Mouse (Mus musculus): ENCODE results near the gene Stk16.

The Stk16 gene

DNA sequence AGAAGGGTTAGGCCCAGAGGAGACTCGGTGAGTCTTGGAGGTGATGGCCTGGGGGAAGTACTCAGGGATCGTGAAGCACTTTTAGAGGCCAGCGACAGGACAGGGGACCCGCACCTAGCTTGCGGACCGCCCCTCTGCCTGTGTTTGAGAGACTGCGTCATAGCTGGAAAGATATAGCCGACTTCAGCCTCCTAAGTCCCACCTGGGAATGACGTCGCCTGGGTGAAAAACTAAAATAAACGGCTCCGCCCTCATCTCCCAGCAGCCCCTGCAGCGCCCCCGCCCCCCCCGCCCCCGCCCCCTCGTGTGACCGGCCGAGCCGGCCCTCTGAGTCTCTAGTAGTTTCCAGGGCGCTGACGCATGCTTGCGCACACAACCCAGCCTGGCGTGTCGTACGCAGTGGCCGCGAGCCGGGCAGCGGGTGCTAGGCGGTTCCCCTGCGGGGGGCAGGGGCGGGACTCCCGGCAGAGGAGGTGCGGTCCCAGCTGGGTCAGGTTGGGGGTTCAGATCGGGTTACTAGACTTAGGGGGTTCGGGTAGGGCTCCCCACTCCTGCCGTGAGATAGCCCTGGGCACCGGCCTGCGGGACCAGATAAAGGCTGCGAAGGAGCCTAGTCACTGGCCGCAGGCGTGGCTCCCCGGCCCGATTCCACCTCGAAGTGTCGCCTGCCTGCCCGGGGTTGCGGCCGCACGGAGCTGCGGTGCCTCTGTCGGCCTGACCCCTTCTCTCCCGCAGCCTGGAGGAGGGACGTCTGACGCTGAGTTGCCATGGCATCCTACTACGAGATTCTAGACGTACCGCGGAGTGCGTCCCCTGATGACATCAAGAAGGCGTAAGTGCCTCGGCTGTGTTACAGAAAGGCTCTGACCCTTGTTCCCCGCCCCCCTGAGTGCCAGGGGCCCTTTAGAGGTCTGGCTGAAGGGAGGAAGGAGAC is 25.7 kb downstream of the Stk16 start, which contains the start of gene Dnajb2:
Gene Dnajb2 (plus strand): TSS at position 290 of the 934 bp plus-strand sequence.
- peak; percentile 82 for DNase-seq (ENCODE audit: low spot score)

DNA sequence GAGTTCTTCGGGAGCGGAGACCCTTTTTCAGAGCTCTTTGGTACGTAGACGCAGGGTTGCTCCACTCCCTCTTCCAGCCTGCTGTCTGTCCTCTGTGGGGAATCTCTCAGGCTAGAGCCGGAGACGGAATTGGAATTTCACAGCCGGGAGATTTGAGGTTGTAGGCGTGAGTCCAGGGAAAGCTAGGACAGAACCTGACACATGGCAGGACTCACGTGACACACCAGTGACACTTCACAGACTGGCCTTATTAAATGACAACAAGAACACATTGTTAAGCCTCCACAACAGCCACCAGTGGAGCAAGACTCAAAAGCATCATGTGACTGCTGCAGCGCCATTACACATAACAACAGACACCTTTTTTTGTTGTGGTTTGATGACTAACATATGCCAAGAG is 29.0 kb downstream of the Stk16 start:
- DNase-seq (ENCODE audit: low spot score), result no peak

DNA sequence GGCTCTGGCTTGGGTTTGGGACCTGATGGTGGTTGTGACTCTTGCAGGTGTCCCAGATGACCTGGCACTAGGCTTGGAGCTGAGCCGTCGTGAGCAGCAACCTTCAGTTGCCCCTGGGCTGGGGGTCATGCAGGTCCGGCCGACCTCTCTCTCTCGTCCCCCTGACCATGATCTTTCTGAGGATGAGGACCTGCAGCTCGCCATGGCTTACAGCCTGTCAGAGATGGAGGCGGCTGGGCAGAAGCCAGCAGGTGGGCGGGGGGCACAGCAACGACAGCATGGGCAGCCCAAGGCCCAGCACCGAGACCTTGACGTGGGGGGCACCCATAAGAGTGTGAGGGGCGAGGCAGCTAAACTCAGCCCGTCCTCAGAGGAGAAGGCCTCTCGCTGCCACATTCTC is 32.8 kb downstream of the Stk16 start:
- DNase-seq (ENCODE audit: low spot score), result no peak

DNA sequence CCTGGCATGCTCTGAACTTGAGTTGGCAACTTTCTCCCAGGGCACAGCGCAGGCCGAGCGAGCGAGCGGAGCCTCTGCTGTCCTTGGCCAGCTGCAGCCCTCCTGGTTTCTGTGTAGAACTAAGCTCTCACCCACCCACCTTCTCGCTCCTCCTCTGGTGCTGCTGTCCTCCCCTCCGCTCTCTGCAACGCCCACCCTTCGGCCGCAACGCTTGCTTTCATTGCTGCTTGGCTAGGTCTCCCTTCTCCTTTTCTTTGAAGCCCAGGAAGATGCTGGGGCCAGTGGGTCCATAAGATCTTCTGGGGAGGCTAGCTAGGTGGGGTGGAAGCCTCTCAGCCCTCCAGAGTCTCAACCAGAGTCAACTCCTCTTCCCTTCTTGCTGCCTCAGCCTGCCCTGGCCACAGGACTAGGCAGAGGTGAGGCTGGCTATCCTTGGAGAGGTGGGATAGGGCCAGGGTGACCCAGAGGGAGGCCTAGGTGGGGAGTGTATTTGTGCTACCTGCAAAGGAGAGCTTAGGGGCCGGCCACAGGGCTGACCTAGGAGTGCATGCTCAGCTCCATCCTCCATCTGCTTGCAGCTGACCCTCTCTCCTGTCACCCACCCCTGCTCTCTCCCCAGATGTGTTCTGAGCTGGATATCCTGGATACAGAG is 33.7 kb downstream of the Stk16 start:
- DNase-seq (ENCODE audit: low spot score), result no peak

DNA sequence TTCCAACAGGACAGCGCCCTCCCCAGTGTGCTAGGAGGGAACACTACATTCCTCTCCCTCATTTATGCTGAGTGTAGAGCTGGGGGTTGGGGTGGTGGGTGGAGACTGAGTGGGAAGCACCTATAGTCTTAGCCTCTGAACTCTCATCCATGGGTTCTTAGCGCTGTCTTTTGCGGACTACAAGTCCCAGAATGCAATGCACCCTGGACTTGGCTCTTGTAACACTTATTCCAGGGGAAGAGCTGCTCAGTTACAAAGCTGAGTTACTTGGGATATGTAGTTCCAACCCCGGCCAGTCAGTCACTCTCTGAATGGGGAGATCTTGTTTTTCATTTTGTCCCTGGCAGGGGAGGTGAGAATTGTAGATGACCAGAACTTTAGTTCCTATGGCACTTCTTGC is 34.2 kb downstream of the Stk16 start:
- DNase-seq (ENCODE audit: low spot score), result peak; percentile 61

DNA sequence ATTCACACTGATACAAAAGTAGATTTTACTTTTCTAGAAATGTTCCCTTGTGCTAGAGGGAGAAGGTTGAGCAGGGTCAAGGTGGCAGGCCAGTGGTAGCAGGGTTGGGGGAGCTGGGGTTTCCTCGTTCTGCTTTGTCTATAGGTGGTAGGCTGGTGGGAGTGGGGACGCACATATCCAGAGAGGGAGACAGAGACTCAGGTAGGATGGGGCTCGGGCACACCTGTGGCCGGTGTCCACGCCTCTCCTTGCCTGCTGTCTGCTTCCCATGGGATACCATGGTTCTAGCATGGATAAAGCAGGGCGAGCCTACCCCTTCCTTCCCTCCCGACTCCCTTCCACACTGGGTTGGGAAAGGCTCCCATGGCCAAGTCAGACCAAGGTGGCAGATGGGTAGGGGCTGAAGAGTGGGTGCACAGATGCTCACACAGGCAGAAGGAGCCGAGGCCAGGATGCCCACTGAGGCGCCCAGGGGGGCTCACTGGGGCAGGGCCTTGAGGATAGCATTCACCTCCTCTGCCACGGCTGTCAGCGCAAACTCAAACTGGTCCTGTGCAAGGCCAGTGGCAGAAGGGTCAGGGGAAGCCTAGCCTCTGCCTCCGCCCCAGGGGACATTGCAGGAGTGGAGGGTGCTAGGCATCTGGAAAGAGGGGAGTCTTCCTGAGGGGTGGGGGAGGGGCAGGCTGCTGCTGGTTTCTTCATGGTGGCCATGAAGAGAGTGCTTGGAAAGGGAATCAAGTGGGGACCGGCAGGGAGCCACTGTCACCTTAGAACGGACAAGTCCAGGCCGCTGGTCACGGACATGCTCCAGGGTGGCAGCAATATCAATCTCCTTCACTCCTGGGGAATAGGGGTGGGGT is 36.7 kb downstream of the Stk16 start:
- no peak for DNase-seq (ENCODE audit: low spot score)

DNA sequence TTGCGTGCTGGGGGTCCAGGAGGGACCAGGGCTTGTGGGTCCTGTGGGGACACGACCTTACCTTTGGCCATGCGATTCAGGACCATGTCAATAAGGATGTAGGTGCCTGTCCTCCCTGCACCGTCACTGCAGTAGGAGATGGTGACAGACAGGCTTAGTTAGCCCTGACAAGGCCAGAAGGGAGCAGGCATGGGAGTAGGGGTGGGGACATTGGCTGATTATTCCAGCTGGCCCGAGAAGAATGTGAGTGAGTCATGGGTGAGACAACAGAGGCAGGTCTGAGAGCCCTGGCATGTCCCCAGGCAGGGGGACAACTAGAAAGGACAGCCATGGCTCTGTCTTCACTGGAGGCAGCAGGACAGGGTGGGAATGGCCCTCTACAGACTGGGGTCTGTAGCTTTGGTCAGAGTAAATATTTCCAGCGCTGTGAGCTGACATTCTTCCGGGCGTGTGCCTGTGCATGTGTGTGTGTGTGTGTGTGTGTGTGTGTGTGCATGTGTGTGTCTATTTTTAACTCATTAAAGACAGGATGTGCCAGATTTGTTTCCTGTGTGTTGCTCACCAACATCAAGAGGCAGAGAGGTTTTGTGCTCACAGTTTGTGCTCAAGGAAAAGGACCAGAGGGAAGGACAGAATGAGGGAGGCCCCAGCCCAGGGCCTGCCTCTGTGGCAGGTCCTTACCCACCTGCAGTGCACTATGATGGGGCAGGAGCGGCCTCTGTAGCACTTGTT is 37.6 kb downstream of the Stk16 start:
- DNase-seq (ENCODE audit: low spot score), result peak; percentile 59

DNA sequence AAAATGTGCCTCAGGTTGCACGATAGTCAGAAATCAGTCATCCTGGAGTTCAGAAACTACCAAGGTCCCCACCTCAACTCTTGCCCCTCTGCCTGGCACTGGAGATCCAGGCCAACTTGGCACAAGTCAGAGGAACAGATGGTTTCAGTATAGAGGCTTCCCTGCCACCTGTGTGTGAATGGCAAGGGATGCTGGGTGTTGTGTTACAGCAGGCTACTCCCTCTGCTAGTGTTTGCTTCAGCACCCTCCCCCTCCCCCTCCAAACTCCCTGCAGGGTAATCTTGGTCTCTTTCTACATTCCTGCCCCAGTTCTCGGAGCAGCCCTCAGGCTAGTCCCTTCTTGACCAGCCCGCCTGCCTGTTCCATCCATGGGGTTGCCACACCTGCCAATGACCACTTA is 39.9 kb downstream of the Stk16 start:
- no peak for DNase-seq (ENCODE audit: low spot score)

DNA sequence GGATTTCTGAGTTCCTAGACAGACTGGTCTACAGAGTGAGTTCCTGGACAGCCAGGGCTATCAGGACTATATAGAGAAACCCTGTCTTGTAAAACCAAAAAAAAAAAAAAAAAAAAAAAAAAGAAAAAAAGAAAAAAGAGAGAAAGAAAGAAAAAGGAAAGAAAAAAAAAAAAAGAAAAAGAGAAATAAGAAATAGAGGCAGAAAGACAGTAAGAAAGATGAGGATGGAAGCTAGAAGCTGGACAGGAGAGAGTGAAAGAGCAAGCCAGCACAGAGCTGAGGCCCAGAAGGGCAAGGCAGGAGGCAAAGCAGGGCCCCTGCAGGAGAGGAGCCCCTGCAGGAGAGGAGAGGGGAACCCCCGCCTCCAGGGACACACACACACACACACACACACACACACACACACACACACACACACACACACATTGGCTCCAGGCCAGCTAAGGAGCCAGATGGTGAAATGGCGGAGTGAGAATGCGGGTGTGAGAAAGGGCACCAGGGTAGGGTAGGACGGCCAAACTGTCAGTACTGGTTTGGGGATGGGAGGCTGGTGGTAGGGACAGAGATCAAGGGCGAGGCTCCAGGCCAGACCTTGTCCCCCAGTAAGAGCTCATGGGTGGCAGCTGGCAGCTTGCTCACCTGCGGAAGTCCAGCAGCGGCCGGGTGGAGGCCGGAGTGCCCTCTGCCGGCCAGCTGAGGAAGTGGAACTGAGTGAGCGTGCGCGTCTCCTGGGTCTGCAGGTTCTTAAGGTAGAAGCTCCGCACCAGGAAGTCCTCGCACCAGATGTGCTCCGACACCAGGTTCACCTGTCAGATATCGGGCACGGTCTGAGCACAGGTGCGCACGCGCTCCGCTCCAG is 40.7 kb downstream of the Stk16 start:
- no peak for DNase-seq (ENCODE audit: low spot score)

DNA sequence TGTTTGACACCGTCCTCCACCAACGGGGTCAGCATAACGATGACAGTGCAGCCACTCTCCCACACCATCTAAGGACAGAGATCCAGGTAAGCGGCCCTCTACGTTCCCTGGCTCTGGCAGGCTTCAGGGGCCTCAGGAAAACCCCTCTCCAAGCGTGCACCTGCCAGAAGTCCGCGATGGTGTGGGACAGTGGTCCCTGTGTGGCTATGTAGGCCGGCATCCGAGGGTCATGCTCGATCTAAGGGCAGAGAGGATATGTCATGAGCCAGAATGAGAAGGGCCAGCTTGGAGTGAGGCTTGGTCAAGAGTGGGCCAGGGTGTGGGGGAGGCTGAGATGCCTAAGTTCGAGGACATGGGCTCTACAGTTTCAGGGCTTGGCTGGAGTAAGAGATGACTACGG is 41.7 kb downstream of the Stk16 start:
- DNase-seq (ENCODE audit: low spot score), result no peak

DNA sequence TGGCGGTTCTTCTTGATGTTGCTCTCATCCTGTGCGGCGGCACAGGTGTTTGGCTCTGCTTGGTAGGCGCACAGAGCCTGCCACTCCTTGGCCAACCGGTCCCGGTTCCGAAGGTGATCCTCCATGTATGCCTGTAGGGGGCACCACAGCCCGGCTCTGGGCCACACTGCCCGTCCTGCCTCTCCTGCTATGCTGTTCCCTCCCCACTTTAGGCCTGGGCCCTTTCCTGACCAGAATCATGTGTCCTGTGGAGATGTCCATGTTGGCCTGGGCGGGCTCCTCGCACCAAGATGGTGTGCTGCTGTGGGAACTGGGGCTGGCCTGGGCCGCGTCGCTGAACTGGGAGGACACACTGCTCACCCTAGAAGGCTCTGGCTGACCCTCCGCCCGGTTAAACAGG is 42.4 kb downstream of the Stk16 start:
- no peak for DNase-seq (ENCODE audit: low spot score)

DNA sequence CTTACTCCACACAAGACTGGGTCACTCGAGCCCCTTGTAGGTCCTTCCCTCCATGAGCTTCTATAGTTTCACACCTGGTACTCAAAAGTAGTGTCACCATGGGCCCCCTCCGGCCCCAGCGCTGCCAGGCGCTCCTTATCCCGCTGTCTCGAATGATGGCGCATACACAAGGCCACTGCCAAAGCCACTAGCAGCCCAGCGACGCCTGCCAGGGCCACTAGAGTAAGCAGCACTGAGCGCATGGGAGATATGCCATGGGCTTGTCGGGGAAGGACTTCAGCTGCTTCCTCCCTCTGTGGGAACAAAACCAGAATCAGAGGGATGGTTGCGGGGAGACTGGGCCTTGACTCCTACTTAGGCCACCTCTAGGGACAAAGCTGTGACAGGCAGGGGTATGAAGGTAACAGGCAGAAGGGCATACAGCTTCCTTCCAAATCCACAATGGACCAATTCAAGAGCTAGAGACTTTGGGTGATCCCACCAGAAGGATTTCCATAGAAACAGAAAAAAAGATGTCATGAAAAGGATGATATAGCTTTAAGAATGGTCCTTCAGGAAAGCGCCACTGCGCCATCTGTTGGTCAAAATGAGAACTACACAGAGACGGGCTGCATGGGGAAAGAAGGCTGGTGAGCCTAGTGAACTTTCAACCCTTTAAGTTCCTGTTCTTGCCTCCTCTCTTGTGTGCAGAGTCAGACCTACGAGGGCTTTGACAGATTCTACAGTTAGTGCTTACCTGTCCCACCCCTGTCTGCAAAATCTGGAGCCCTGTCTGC is 43.4 kb downstream of the Stk16 start:
- peak; percentile 89 for DNase-seq (ENCODE audit: low spot score)

DNA sequence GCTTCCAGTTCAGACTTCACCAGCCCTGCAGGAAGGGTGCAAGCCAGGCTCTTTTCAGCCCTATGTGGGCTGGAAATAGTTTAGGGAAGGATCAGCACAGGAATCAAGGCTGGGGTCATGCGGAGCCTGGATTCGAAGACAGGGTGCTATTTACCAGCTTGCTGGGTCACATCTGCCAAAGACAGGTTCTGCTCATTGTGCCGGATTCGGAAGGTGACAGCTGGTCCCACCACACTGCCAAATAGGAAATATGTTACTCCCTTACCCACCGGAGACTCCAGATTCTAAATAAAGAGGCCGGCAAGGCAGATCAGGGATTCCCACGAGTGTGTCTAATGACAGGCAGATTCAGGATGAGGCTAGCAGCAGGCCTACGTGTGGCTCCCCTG is 44.0 kb downstream of the Stk16 start:
- no peak for DNase-seq (ENCODE audit: low spot score)

DNA sequence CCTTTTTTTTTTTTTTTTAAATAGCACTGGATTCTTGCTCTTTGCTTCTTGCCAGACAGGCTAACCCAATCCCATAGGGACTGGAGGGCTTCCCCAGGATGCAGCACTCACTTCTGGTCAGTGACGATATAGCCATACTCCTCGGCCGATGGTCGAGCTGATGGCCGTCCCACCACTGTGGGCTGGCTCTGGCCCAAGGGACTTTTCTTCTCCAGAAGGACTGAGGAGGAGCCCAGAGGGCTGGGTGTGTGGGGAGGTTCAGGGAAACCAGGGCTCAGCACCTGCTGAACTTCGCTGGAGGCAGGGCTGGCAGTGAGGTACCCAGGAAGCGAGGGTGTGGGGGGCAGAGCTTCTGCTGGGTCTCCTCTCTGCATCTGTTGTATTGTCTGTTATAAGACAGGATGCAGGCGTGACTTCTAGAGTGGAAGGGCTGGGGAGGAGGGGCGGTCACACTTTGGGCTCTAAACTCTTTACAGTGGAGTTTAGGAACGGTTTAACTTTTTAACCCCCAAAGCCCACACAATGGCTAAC is 44.9 kb downstream of the Stk16 start:
- no peak for DNase-seq (ENCODE audit: low spot score)

DNA sequence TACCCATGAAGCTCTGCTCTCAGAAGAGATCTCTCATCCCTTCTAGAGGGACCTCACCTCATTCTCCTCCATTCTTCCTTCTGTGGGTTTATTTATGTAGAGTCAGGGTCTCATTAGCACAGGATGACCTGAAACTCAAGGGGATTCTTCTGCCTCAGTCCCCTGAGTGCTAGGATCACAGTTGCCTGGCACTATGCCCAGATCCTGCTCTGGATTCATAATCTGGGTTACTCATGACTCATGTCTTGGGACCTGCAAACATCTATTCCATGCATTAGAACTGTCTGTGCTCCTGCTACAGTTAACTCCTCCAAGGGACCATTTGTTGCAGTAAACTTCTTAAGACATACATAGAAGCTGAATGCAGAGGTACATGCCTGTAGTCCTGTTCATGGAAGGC is 50.6 kb downstream of the Stk16 start:
- DNase-seq (ENCODE audit: low spot score), result no peak

DNA sequence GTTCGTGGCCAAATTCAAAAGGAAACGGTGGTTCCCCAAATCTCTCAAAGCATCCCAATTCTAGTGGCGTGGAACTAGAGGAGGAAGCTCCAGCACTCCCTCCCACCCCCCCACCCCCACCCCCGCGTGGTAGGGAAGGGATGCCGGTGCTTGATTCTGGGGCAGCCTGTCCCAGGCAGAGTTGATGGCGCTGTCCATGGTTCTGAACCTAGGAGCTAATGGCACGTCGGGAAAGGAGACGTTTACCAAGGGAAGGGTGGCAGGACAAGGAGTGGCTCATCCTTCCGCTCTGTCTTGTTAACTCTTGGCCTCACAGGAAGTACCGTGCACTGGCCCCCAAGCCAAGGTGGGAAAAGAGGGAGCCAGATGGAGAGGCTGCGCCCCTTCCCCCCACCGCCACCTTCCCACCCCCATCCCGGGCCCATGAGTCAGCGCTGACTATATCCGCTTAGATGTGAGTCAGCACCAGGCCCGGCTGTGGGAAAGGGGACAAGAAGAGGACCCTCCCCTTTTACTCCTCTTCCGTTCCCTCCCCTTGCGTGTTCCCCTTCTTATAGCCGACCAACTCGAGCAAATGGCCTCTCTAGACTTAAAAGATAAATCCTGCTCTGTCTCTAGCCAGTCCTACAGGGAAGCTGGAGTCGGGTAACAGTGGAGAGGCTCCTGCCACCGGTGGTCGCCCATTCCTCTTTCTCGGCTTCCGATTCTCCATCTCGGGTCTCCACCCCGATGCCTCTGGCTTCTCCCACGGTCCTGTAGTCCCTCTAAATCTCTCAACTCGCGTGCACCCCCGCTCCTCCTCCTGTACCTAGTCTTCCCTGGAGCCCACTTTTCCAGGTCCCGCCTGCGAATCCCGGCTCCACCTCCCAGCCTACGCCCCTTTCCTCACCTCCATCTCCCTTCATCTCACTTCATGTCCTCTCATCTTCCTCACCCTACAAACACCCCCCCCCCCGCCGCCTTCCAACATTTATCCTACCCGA is 52.6 kb downstream of the Stk16 start:
- peak; percentile 90 for DNase-seq (ENCODE audit: low spot score)

DNA sequence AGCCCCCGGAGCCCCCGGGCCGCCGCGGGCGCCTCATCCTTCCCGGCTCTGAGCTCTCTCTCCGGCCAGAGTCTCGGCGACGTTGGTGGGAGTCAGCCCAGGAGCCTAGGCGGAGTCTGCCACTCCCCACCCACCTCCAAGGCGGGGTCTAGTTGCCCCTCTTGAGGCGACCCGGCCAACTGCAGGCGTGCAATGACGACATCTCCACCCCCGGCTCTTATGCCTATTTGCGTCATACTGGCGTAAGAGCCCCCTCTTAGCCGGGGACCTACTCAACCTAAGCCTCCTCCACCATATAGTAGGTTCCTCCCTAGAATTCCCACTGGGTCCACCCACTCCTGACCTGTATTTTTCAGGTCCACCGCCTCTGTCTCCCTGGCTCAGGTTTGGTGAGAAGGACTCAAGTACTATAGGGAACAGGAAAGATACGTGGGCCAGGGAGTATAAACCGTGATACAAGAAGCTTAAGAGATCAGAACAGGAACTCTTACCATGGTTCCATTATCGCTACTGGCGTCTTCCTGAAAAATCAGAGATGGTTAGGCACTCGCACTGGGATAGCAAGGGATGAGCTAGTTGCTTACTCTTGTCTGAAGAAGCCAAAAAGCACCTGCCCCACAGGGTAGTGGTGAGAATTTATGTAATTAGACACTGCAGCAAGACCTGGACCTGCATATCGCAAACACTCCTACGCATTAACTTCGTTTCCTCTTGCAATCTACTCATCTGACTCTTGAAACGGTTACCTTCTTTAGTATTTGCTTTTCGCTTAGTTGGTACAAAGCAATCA is 53.6 kb downstream of the Stk16 start, which contains the start of gene Ptprn:
Gene Ptprn (minus strand): TSS at position 412 of the 790 bp plus-strand sequence.
- no peak for DNase-seq (ENCODE audit: low spot score)
